Mouse (Mus musculus): ENCODE data around the gene Brap. TPM values are rescaled to one million over a fixed set of nuclear protein-coding genes. Genes with fewer than 3 reads are reported as not detected.
A peak's percentile ranks its signal among the peaks of the same experiment; 100 is the strongest.
"Not testable (repeated sequence)": the region's sequence is repeated elsewhere in the genome, so short reads cannot be mapped to it uniquely, and the experiment has no call there.

The Brap gene
- total and polyA plus RNA-seq, 2 experiments, result 48.1 to 95.5 TPM

GRCm38 (mm10) chr5:121623241-121623640, 37.1 kb upstream of the Brap start:
- Histone ChIP-seq H3K79me2 (ENCODE audit: control insufficient read depth, insufficient read depth, low read length) (no peaks in the 10 kb centered on the region; the same call in 1 of the 2 replicates), H3K9ac (ENCODE audit: low read depth, low read length) (no peak overlapping the region), H3K4me1 (ENCODE audit: control insufficient read depth, insufficient read depth, low read length) (no peaks in the 10 kb centered on the region), H3K4me3 (ENCODE audit: insufficient read depth, low read depth, low read length) (no peak overlapping the region), H3K27me3 (ENCODE audit: control insufficient read depth, insufficient read depth, low read length) (no peaks in the 10 kb centered on the region), H3K36me3 (ENCODE audit: control insufficient read depth, insufficient read depth, low read length) (no peaks in the 10 kb centered on the region), H3K27ac (replicated peaks; ENCODE audit: insufficient read depth, low read depth, low read length) (no peak overlapping the region)
- no peak for DNase-seq (ENCODE audit: extremely low read depth, low read depth, low spot score)
- WGBS, result 93% methylated on average over 3 of the region's 3 CpGs
- no peak for TF ChIP-seq CTCF (IDR thresholded peaks at IDR 0.05; ENCODE audit: low read depth, low read length)

GRCm38 (mm10) chr5:121627871-121628270, 32.5 kb upstream of the Brap start:
- DNase-seq (ENCODE audit: extremely low read depth, low read depth, low spot score), result peak; percentile 35
- no peak overlapping the region for H3K9ac ChIP-seq (ENCODE audit: low read depth, low read length)
- 0% methylated on average over 1 of the region's 1 CpGs for WGBS

GRCm38 (mm10) chr5:121631106-121631647, 29.2 kb upstream of the Brap start:
- DNase-seq (ENCODE audit: extremely low read depth, low read depth, low spot score); H3K27ac ChIP-seq (replicated peaks; ENCODE audit: insufficient read depth, low read depth, low read length); H3K36me3 ChIP-seq (ENCODE audit: control insufficient read depth, insufficient read depth, low read length); H3K79me2 ChIP-seq (ENCODE audit: control insufficient read depth, insufficient read depth, low read length); H3K4me3 ChIP-seq (ENCODE audit: insufficient read depth, low read depth, low read length); H3K4me1 ChIP-seq (ENCODE audit: control insufficient read depth, insufficient read depth, low read length); H3K9ac ChIP-seq (ENCODE audit: low read depth, low read length); H3K27me3 ChIP-seq (ENCODE audit: control insufficient read depth, insufficient read depth, low read length): not testable (repeated sequence)
- 82% methylated on average over 9 of the region's 9 CpGs for WGBS

More at GRCm38 (mm10) chr5:121627871-121628270, 32.5 kb upstream of the Brap start:
- peaks cover 2% of the 10 kb centered on the region; the same call in 1 of the 2 replicates for H3K36me3 ChIP-seq (ENCODE audit: control insufficient read depth, insufficient read depth, low read length)
- H3K27ac ChIP-seq (replicated peaks; ENCODE audit: insufficient read depth, low read depth, low read length), result no peak overlapping the region
- H3K4me3 ChIP-seq (ENCODE audit: insufficient read depth, low read depth, low read length), result no peak overlapping the region
- TF ChIP-seq POLR2A (IDR thresholded peaks at IDR 0.05; ENCODE audit: extremely low read depth, insufficient read depth, low read length) (no peak), CTCF (IDR thresholded peaks at IDR 0.05; ENCODE audit: low read depth, low read length) (peak; percentile 79)
- H3K27me3 ChIP-seq (ENCODE audit: control insufficient read depth, insufficient read depth, low read length), result no peaks in the 10 kb centered on the region
- H3K4me1 ChIP-seq (ENCODE audit: control insufficient read depth, insufficient read depth, low read length), result no peaks in the 10 kb centered on the region
- no peaks in the 10 kb centered on the region for H3K79me2 ChIP-seq (ENCODE audit: control insufficient read depth, insufficient read depth, low read length)

GRCm38 (mm10) chr5:121632804-121633203, 27.6 kb upstream of the Brap start:
- H3K4me1 ChIP-seq (ENCODE audit: control insufficient read depth, insufficient read depth, low read length), result no peaks in the 10 kb centered on the region
- H3K4me3 ChIP-seq (ENCODE audit: insufficient read depth, low read depth, low read length), result no peak overlapping the region
- no peak for DNase-seq (ENCODE audit: extremely low read depth, low read depth, low spot score)
- TF ChIP-seq CTCF (IDR thresholded peaks at IDR 0.05; ENCODE audit: low read depth, low read length), result no peak
- TF ChIP-seq POLR2A (IDR thresholded peaks at IDR 0.05; ENCODE audit: extremely low read depth, insufficient read depth, low read length), result no peak
- H3K27me3 ChIP-seq (ENCODE audit: control insufficient read depth, insufficient read depth, low read length), result no peaks in the 10 kb centered on the region
- H3K36me3 ChIP-seq (ENCODE audit: control insufficient read depth, insufficient read depth, low read length), result peaks cover 2% of the 10 kb centered on the region; the same call in 1 of the 2 replicates
- WGBS, result 70% methylated on average over 3 of the region's 3 CpGs
- H3K27ac ChIP-seq (replicated peaks; ENCODE audit: insufficient read depth, low read depth, low read length), result no peak overlapping the region
- H3K79me2 ChIP-seq (ENCODE audit: control insufficient read depth, insufficient read depth, low read length), result no peaks in the 10 kb centered on the region
- H3K9ac ChIP-seq (ENCODE audit: low read depth, low read length), result no peak overlapping the region

GRCm38 (mm10) chr5:121634668-121635067, 25.7 kb upstream of the Brap start:
- Histone ChIP-seq H3K4me1 (ENCODE audit: control insufficient read depth, insufficient read depth, low read length) (no peaks in the 10 kb centered on the region), H3K36me3 (ENCODE audit: control insufficient read depth, insufficient read depth, low read length) (peaks cover 2% of the 10 kb centered on the region; the same call in 1 of the 2 replicates), H3K79me2 (ENCODE audit: control insufficient read depth, insufficient read depth, low read length) (no peaks in the 10 kb centered on the region), H3K4me3 (ENCODE audit: insufficient read depth, low read depth, low read length) (no peak overlapping the region), H3K27ac (replicated peaks; ENCODE audit: insufficient read depth, low read depth, low read length) (no peak overlapping the region), H3K9ac (ENCODE audit: low read depth, low read length) (no peak overlapping the region), H3K27me3 (ENCODE audit: control insufficient read depth, insufficient read depth, low read length) (no peaks in the 10 kb centered on the region)
- no peak for TF ChIP-seq CTCF (IDR thresholded peaks at IDR 0.05; ENCODE audit: low read depth, low read length)
- TF ChIP-seq POLR2A (IDR thresholded peaks at IDR 0.05; ENCODE audit: extremely low read depth, insufficient read depth, low read length), result no peak
- no peak for DNase-seq (ENCODE audit: extremely low read depth, low read depth, low spot score)
- 96% methylated on average over 5 of the region's 5 CpGs for WGBS

GRCm38 (mm10) chr5:121637296-121637695, 23.1 kb upstream of the Brap start:
- no peaks in the 10 kb centered on the region for H3K36me3 ChIP-seq (ENCODE audit: control insufficient read depth, insufficient read depth, low read length)
- H3K27ac ChIP-seq (replicated peaks; ENCODE audit: insufficient read depth, low read depth, low read length), result no peak overlapping the region
- no peaks in the 10 kb centered on the region for H3K4me1 ChIP-seq (ENCODE audit: control insufficient read depth, insufficient read depth, low read length)
- WGBS, result 88% methylated on average over 6 of the region's 6 CpGs
- no peaks in the 10 kb centered on the region for H3K27me3 ChIP-seq (ENCODE audit: control insufficient read depth, insufficient read depth, low read length)
- TF ChIP-seq POLR2A (IDR thresholded peaks at IDR 0.05; ENCODE audit: extremely low read depth, insufficient read depth, low read length), result no peak
- TF ChIP-seq CTCF (IDR thresholded peaks at IDR 0.05; ENCODE audit: low read depth, low read length), result no peak
- H3K9ac ChIP-seq (ENCODE audit: low read depth, low read length), result no peak overlapping the region
- DNase-seq (ENCODE audit: extremely low read depth, low read depth, low spot score), result no peak
- H3K4me3 ChIP-seq (ENCODE audit: insufficient read depth, low read depth, low read length), result no peak overlapping the region
- no peaks in the 10 kb centered on the region for H3K79me2 ChIP-seq (ENCODE audit: control insufficient read depth, insufficient read depth, low read length)

Measured in liver, adult 2 months (tissue).